Mouse (Mus musculus): ENCODE results near the gene Slc4a2. TPM values are rescaled to one million over a fixed set of nuclear protein-coding genes. Genes with fewer than 3 reads are reported as not detected.
A peak's percentile ranks its signal among the peaks of the same experiment; 100 is the strongest.

Gene Slc4a2
- polyA plus RNA-seq, 1 experiment: 2.5 TPM

GRCm38 (mm10) chr5:24451264-24452029, 27.8 kb downstream of the Slc4a2 start:
- Histone ChIP-seq H3K9me3 (ENCODE audit: control insufficient read depth, low read length) (no peaks in the 10 kb centered on the region), H3K27me3 (ENCODE audit: control insufficient read depth) (no peaks in the 10 kb centered on the region), H3K4me1 (ENCODE audit: control insufficient read depth) (peaks cover 82% of the 10 kb centered on the region), H3K4me3 (replicated peaks) (peak overlapping the region; percentile 92), H3K36me3 (ENCODE audit: control insufficient read depth) (peaks cover 29% of the 10 kb centered on the region)
- no peak for TF ChIP-seq TAL1 (IDR thresholded peaks at IDR 0.05; ENCODE audit: low read length)
- no peak for TF ChIP-seq GATA1 (IDR thresholded peaks at IDR 0.05; ENCODE audit: low read length)

DNA sequence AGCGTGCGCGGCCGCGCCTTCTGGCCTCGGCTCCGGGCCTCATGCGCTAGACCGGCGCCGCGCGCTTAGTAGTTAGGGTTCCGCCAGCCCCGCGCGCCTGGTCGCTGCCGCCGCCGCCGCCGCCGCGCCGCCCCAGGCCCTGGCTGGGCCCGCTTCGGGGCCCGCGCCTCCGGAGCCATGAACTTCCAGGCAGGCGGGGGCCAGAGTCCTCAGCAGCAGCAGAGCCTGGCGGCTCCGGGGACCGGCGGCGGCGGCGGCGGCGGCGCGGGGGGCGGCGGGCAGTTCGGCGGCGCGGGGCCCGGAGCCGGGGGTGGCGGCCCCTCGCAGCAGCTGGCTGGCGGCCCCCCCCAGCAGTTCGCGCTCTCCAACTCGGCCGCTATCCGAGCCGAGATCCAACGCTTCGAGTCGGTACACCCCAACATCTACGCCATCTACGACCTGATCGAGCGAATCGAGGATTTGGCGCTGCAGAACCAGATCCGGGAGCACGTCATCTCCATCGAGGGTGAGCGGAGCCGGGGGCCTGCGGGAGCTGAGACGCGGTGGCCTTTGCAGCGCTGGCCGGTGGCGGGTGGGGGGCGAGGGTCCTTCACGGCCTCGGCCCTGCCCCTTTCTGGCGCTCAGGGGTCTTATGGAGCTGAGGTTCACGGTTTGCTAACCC, 28.5 kb downstream of the Slc4a2 start, which contains the start of gene Agap3:
Agap3 (plus strand) TSS at position 148 of the 661 bp plus-strand sequence.
- TF ChIP-seq TAL1 (IDR thresholded peaks at IDR 0.05; ENCODE audit: low read length) (no peak), GATA1 (IDR thresholded peaks at IDR 0.05; ENCODE audit: low read length) (no peak)
- H3K4me1 ChIP-seq (ENCODE audit: control insufficient read depth): peaks cover 76% of the 10 kb centered on the region
- H3K4me3 ChIP-seq (replicated peaks): peak within 1 kb of the TSS; percentile 92
- no peaks in the 10 kb centered on the region for H3K27me3 ChIP-seq (ENCODE audit: control insufficient read depth)
- no peaks in the 10 kb centered on the region for H3K9me3 ChIP-seq (ENCODE audit: control insufficient read depth, low read length)
- peaks cover 34% of the 10 kb centered on the region for H3K36me3 ChIP-seq (ENCODE audit: control insufficient read depth)

GRCm38 (mm10) chr5:24452691-24453233, 29.1 kb downstream of the Slc4a2 start:
- Histone ChIP-seq H3K4me1 (ENCODE audit: control insufficient read depth) (peaks cover 72% of the 10 kb centered on the region), H3K4me3 (replicated peaks) (peak overlapping the region; percentile 92), H3K36me3 (ENCODE audit: control insufficient read depth) (peaks cover 40% of the 10 kb centered on the region), H3K27me3 (ENCODE audit: control insufficient read depth) (no peaks in the 10 kb centered on the region), H3K9me3 (ENCODE audit: control insufficient read depth, low read length) (no peaks in the 10 kb centered on the region)
- TF ChIP-seq TAL1 (IDR thresholded peaks at IDR 0.05; ENCODE audit: low read length) (no peak), GATA1 (IDR thresholded peaks at IDR 0.05; ENCODE audit: low read length) (no peak)

DNA sequence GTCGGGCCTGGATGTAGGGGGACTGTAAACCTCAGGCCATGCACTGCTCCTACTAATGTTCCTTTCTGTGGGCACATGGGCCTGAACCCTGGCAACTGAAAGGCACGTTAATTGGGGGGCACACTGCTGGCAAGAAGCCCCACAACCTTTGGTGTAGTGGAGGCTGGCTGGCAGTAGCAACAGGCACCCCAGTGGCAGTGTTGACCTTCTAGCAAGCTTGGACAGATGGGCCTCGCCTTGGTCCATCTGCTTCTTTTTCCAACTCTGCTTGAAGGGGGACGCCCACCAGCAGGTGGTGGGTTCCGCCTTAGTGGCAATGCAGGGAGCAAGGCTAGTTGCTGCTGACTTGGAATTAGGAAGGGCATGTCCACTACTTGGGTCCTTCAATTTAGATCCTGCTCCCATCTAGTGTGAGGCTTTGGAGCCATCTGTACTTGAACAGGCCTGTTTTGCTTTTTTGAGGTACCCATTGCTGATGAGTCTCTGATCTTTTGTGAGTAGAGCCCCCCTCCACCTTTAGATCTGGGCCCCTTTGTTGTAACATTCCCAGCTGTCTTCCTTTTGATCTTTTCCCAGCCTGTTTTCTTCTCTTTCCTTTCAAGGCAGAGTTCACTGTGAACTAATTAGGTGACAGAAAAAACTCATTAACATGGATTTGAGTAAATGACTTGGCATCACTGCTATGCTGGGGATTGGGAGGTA, 29.8 kb downstream of the Slc4a2 start:
- Histone ChIP-seq H3K4me3 (replicated peaks) (peak overlapping the region; percentile 92), H3K27me3 (ENCODE audit: control insufficient read depth) (no peaks in the 10 kb centered on the region), H3K36me3 (ENCODE audit: control insufficient read depth) (peaks cover 47% of the 10 kb centered on the region), H3K9me3 (ENCODE audit: control insufficient read depth, low read length) (no peaks in the 10 kb centered on the region), H3K4me1 (ENCODE audit: control insufficient read depth) (peaks cover 66% of the 10 kb centered on the region)
- no peak for TF ChIP-seq TAL1 (IDR thresholded peaks at IDR 0.05; ENCODE audit: low read length)
- TF ChIP-seq GATA1 (IDR thresholded peaks at IDR 0.05; ENCODE audit: low read length): no peak

DNA sequence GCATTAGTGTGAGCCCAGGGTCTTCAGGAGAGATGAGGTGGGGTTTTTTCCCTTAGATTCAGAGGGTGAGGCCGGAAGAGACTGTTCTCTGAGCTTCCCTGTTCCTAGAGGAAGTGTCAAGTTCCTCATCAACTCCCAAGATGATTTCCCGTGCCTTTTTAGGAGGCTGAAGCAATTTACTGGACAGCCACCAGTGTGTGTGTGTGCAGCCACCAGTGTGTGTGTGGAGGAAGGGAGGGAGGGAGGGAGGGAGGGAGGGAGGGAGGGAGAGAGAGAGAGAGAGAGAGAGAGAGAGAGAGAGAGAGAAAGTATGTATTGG, 30.3 kb downstream of the Slc4a2 start:
- Histone ChIP-seq H3K9me3 (ENCODE audit: control insufficient read depth, low read length) (no peaks in the 10 kb centered on the region), H3K27me3 (ENCODE audit: control insufficient read depth) (no peaks in the 10 kb centered on the region), H3K4me3 (replicated peaks) (peak overlapping the region; percentile 92), H3K4me1 (ENCODE audit: control insufficient read depth) (peaks cover 62% of the 10 kb centered on the region), H3K36me3 (ENCODE audit: control insufficient read depth) (peaks cover 52% of the 10 kb centered on the region)
- TF ChIP-seq TAL1 (IDR thresholded peaks at IDR 0.05; ENCODE audit: low read length) (no peak), GATA1 (IDR thresholded peaks at IDR 0.05; ENCODE audit: low read length) (no peak)

DNA sequence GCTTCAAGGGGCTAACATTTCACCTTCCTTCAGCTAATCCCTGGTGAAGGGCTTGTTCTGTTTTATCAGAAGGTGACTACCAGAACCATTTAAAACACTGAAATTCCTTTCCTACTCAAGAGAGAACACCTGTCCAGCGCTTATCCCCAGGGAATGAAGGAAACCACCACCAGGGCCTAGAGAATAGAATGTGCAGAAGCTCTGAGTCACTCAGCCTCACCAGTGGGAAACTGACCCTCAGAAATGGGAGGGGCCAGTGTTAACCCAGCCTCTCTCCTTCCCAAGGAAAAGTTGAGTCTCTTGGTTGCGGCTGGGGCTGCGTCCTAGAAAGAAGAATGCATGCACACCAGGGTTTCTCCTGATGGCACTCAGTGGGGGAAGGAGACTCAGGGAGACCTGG, 31.4 kb downstream of the Slc4a2 start:
- TF ChIP-seq TAL1 (IDR thresholded peaks at IDR 0.05; ENCODE audit: low read length) (no peak), GATA1 (IDR thresholded peaks at IDR 0.05; ENCODE audit: low read length) (no peak)
- H3K36me3 ChIP-seq (ENCODE audit: control insufficient read depth): peaks cover 57% of the 10 kb centered on the region
- no peak overlapping the region for H3K4me3 ChIP-seq (replicated peaks)
- H3K27me3 ChIP-seq (ENCODE audit: control insufficient read depth): no peaks in the 10 kb centered on the region
- no peaks in the 10 kb centered on the region for H3K9me3 ChIP-seq (ENCODE audit: control insufficient read depth, low read length)
- H3K4me1 ChIP-seq (ENCODE audit: control insufficient read depth): peaks cover 58% of the 10 kb centered on the region

GRCm38 (mm10) chr5:24455613-24456012, 32.0 kb downstream of the Slc4a2 start:
- Histone ChIP-seq H3K27me3 (ENCODE audit: control insufficient read depth) (no peaks in the 10 kb centered on the region), H3K4me3 (replicated peaks) (no peak overlapping the region), H3K4me1 (ENCODE audit: control insufficient read depth) (peaks cover 55% of the 10 kb centered on the region), H3K9me3 (ENCODE audit: control insufficient read depth, low read length) (no peaks in the 10 kb centered on the region), H3K36me3 (ENCODE audit: control insufficient read depth) (peaks cover 62% of the 10 kb centered on the region)
- no peak for TF ChIP-seq TAL1 (IDR thresholded peaks at IDR 0.05; ENCODE audit: low read length)
- no peak for TF ChIP-seq GATA1 (IDR thresholded peaks at IDR 0.05; ENCODE audit: low read length)

DNA sequence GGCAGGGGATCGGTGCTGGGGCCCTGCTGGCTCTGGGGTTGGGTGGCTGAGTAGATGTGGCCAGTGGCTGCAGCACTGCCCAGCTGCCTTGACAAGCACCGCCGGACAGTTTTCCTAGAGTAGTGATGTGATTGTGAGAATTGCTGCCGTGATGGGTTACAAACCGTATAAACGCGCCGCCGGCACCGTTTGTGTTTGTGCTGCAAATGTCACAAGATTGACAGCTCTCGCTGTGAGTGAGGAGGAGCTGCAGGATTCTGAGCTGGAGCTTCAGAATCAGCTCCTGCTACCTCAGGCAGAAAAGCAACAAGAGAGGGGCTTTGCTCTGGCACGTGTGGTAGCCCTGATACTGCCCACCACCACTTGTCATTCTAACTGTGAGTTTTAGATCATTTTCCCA, 43.1 kb downstream of the Slc4a2 start:
- H3K27me3 ChIP-seq (ENCODE audit: control insufficient read depth): no peaks in the 10 kb centered on the region
- H3K4me1 ChIP-seq (ENCODE audit: control insufficient read depth): peaks cover 2% of the 10 kb centered on the region; the same call in 1 of the 2 replicates
- H3K36me3 ChIP-seq (ENCODE audit: control insufficient read depth): peaks cover 38% of the 10 kb centered on the region
- no peak overlapping the region for H3K4me3 ChIP-seq (replicated peaks)
- H3K9me3 ChIP-seq (ENCODE audit: control insufficient read depth, low read length): no peaks in the 10 kb centered on the region
- TF ChIP-seq GATA1 (IDR thresholded peaks at IDR 0.05; ENCODE audit: low read length): no peak
- no peak for TF ChIP-seq TAL1 (IDR thresholded peaks at IDR 0.05; ENCODE audit: low read length)

GRCm38 (mm10) chr5:24470600-24470999, 47.0 kb downstream of the Slc4a2 start:
- no peak for TF ChIP-seq GATA1 (IDR thresholded peaks at IDR 0.05; ENCODE audit: low read length)
- TF ChIP-seq TAL1 (IDR thresholded peaks at IDR 0.05; ENCODE audit: low read length): no peak
- H3K36me3 ChIP-seq (ENCODE audit: control insufficient read depth): peaks cover 25% of the 10 kb centered on the region
- H3K4me1 ChIP-seq (ENCODE audit: control insufficient read depth): peaks cover 13% of the 10 kb centered on the region
- H3K27me3 ChIP-seq (ENCODE audit: control insufficient read depth): peaks cover 28% of the 10 kb centered on the region
- no peak overlapping the region for H3K4me3 ChIP-seq (replicated peaks)
- H3K9me3 ChIP-seq (ENCODE audit: control insufficient read depth, low read length): no peaks in the 10 kb centered on the region; the same call in 1 of the 2 replicates

Measured in erythroblast, embryonic 14.5 days (primary cell).